Comparison of ENCODE assay signal across 21 mouse cellular contexts in the genomic region with DNA sequence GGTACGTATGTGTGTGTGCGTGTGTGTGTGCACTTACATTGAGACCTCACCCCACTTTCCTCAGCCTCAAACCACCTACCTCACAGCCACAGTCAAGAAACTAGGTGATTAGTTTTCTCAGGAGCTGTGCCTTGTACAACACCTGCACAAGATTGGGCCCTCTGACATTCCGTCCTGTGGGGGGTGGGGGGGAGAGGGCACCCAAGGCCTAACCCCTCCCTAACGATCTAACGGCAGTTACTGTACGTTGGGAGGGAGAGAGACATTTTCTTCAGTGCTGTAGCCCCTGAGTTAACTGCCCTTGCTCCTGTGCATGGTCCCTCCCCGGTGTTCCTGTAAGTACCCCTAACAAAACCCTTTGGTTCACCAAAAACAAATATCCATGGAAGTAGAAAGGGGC.
DNase-seq lines count a peak whose midpoint lies in the region; TF ChIP-seq lines count a peak whose summit lies in the region.
"Had no signal": no experiment of that assay in that cellular context is flagged by ENCODE, and none has a peak within 500 bp of the region (broad histone marks: within the 10 kb centered on the region; RNA-seq: fewer than 3 reads in every experiment).

No protein-coding gene starts in this region.

- intact Hi-C loops in left cerebral cortex, postnatal 36 days (cut with DNase I): loop anchor here (10.0 kb wide), 1 partner anchor 108 kb away; no protein-coding TSS in a partner anchor

- TF ChIP-seq POLR2A in testis, adult 2 months (IDR thresholded peaks at IDR 0.05; ENCODE audit: control insufficient read depth, low read depth, low read length): peak; percentile 81

- no peak for TF ChIP-seq CTCF in testis, adult 2 months (IDR thresholded peaks at IDR 0.05; ENCODE audit: control insufficient read depth, insufficient read depth, insufficient replicate concordance, low read depth, low read length)

- H3K36me3 ChIP-seq in testis, adult 2 months (ENCODE audit: control insufficient read depth, insufficient read depth, low read length): peaks cover 2% of the 10 kb centered on the region; the same call in 1 of the 2 replicates
- H3K36me3 ChIP-seq: embryonic facial prominence, embryonic 13.5 days; embryonic facial prominence, embryonic 15.5 days; forebrain, embryonic 10.5 days; forebrain, embryonic 12.5 days had no signal

- H3K27ac ChIP-seq in testis, adult 2 months (ENCODE audit: control insufficient read depth, insufficient read depth, low read depth, low read length): peak overlapping the region; percentile 87
- H3K27ac ChIP-seq: embryonic facial prominence, embryonic 13.5 days; embryonic facial prominence, embryonic 15.5 days; forebrain, embryonic 12.5 days had no signal

- peaks cover 8% of the 10 kb centered on the region for H3K4me1 ChIP-seq in testis, adult 2 months (ENCODE audit: control insufficient read depth, insufficient read depth, low read length)

- H3K4me3 ChIP-seq in testis, adult 2 months (ENCODE audit: control insufficient read depth, low read depth, low read length): peak overlapping the region; percentile 75
- H3K4me3 ChIP-seq: embryonic facial prominence, embryonic 13.5 days; embryonic facial prominence, embryonic 15.5 days; erythroblast, embryonic 14.5 days; forebrain, embryonic 10.5 days; forebrain, embryonic 12.5 days had no signal

- no peaks in the 10 kb centered on the region for H3K27me3 ChIP-seq in testis, adult 2 months (ENCODE audit: control insufficient read depth, insufficient read depth, low read length)

- no peak for DNase-seq in testis, postnatal 10 days (ENCODE audit: low spot score)
- DNase-seq in thymus, postnatal 0 days (ENCODE audit: low spot score): peak; percentile 65
- DNase-seq in thymus, adult 18-20 months: no peak
- DNase-seq in induced T-regulatory cell, adult 2 months (ENCODE audit: low read depth): peak; percentile 24
- DNase-seq in left cerebral cortex, postnatal 36 days (ENCODE audit: low spot score in 2 of 2): no peak
- DNase-seq: adrenal gland, adult 2 months; adrenal gland, postnatal 10 days; adrenal gland, postnatal 25 days; cerebellum, adult 11 months; cerebellum, adult 18-20 months; cerebellum, adult 8-10 months; cerebellum, adult 9-11 months; cerebellum, postnatal 14 days; cerebellum, postnatal 36 days; embryo, embryonic 11 days had no signal

Comparison
In these comparisons a context has a peak if more than half of its experiments do, and no peak if none do; other contexts are left out.
1. DNase-seq: peak in thymus, postnatal 0 days (single experiment) and induced T-regulatory cell, adult 2 months (single experiment); none in testis, postnatal 10 days (single experiment), thymus, adult 18-20 months (0 of 2) and left cerebral cortex, postnatal 36 days (0 of 2).